29 mouse cellular contexts compared by ENCODE assay signal in the genomic region with DNA sequence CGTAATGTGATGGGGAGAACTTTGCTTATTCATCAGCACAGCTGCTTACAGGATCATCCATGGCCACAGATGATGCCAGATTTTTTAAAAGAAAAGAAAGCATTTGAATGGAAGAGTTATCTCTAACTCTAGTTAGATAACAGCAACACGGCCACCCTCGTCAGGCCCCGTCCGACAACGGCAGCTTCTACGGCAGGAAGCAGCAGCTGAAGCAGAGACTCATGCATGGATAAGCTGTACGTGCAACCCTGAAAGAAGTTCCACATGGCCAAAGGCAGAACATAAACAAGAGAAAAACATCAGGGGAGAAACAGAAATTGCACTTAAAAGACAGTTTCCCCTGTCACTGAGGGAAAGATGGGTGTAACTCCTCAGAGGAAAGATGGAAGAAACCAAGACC.
DNase-seq lines count a peak whose midpoint lies in the region; ATAC-seq lines count a peak whose summit lies in the region.
"Had no signal": no experiment of that assay in that cellular context is flagged by ENCODE, and none has a peak within 500 bp of the region (broad histone marks: within the 10 kb centered on the region; RNA-seq: fewer than 3 reads in every experiment).

No protein-coding gene starts in this region.

- peak overlapping the region; percentile 19; the same call in 1 of the 2 replicates for H3K9ac ChIP-seq in kidney, embryonic 16.5 days (replicated peaks; ENCODE audit: low read length)
- no peak overlapping the region for H3K9ac ChIP-seq in lung, embryonic 16.5 days (ENCODE audit: low read length)
- H3K9ac ChIP-seq: forebrain, embryonic 13.5 days; hindbrain, embryonic 12.5 days; liver, embryonic 13.5 days; midbrain, embryonic 13.5 days had no signal

- no peak for DNase-seq in kidney, postnatal 14 days
- no peak for DNase-seq in lung, postnatal 36 days
- peak; percentile 62 for DNase-seq in splenic B cell, adult 2 months (ENCODE audit: low read depth, low spot score)
- DNase-seq in adrenal gland, postnatal 14 days, result no peak
- DNase-seq: adrenal gland, adult 8-10 months; cerebellum, adult 11 months; cerebellum, adult 9-10 months; cerebellum, postnatal 36 days; gastrocnemius, postnatal 25 days; heart, adult 2 months; kidney, postnatal 25 days; layer of hippocampus, postnatal 36 days; left cerebral cortex, postnatal 4 days; liver, embryonic 13.5 days; lung, adult 2 months; lung, postnatal 4 days; retina, postnatal 1 day; right cerebral cortex, postnatal 14 days; thymus, postnatal 4 days had no signal

- H3K36me3 ChIP-seq in kidney, embryonic 16.5 days (ENCODE audit: insufficient read depth, low read length), result no peaks in the 10 kb centered on the region
- H3K36me3 ChIP-seq in lung, embryonic 16.5 days (ENCODE audit: control insufficient read depth, insufficient read depth, low read length), result no peaks in the 10 kb centered on the region
- H3K36me3 ChIP-seq in splenic B cell, adult 2 months (ENCODE audit: control insufficient read depth, insufficient read depth, low read length, poor library complexity, severe bottlenecking), result no peaks in the 10 kb centered on the region
- H3K36me3 ChIP-seq: G1E; hindbrain, embryonic 12.5 days; liver, embryonic 13.5 days; midbrain, embryonic 13.5 days had no signal

- H3K9me3 ChIP-seq in kidney, embryonic 16.5 days (ENCODE audit: low read length), result no peaks in the 10 kb centered on the region
- no peaks in the 10 kb centered on the region for H3K9me3 ChIP-seq in lung, embryonic 16.5 days (ENCODE audit: control insufficient read depth, low read length)
- H3K9me3 ChIP-seq: forebrain, embryonic 13.5 days; hindbrain, embryonic 12.5 days; liver, embryonic 13.5 days; megakaryocyte, embryonic 14.5 days; midbrain, embryonic 13.5 days had no signal

- no peak for ATAC-seq in kidney, embryonic 16.5 days (ENCODE audit: low FRiP score, low TSS enrichment)
- peak; percentile 53; the same call in 1 of the 2 replicates for ATAC-seq in lung, embryonic 16.5 days (ENCODE audit: low read depth)
- ATAC-seq in megakaryocyte-erythroid progenitor cell, adult 5-6 weeks (replicated peaks; ENCODE audit: low FRiP score, low TSS enrichment, poor library complexity, severe bottlenecking), result peak; percentile 44; the same call in 1 of the 2 replicates
- ATAC-seq: forebrain, embryonic 13.5 days; hindbrain, postnatal 0 days; intestine, embryonic 16.5 days; midbrain, embryonic 13.5 days had no signal

- no peak overlapping the region for H3K27ac ChIP-seq in kidney, embryonic 16.5 days (ENCODE audit: low read length)
- H3K27ac ChIP-seq in lung, embryonic 16.5 days (ENCODE audit: low read length), result no peak overlapping the region
- H3K27ac ChIP-seq: forebrain, embryonic 13.5 days; heart, adult 2 months; hindbrain, embryonic 12.5 days; hindbrain, postnatal 0 days; liver, embryonic 13.5 days; midbrain, embryonic 13.5 days had no signal

- peak overlapping the region; percentile 28 for H3K4me2 ChIP-seq in kidney, embryonic 16.5 days (replicated peaks; ENCODE audit: low read depth, low read length)
- H3K4me2 ChIP-seq in lung, embryonic 16.5 days (ENCODE audit: low read depth, low read length), result no peak overlapping the region
- H3K4me2 ChIP-seq: forebrain, embryonic 13.5 days; hindbrain, embryonic 12.5 days; liver, embryonic 13.5 days; midbrain, embryonic 13.5 days had no signal

- H3K4me1 ChIP-seq in kidney, embryonic 16.5 days (ENCODE audit: insufficient read depth, low read length), result peaks cover 9% of the 10 kb centered on the region; the same call in 1 of the 2 replicates
- no peaks in the 10 kb centered on the region; the same call in 1 of the 2 replicates for H3K4me1 ChIP-seq in lung, embryonic 16.5 days (replicated peaks; ENCODE audit: control insufficient read depth, insufficient read depth, low read length)
- H3K4me1 ChIP-seq: forebrain, embryonic 13.5 days; hindbrain, embryonic 12.5 days; liver, embryonic 13.5 days; midbrain, embryonic 13.5 days had no signal

- WGBS in kidney, embryonic 16.5 days, result 19% methylated on average over 8 of the region's 8 CpGs
- WGBS in lung, embryonic 16.5 days, result 37% methylated on average over 8 of the region's 8 CpGs

- no peak overlapping the region for H3K4me3 ChIP-seq in kidney, embryonic 16.5 days (ENCODE audit: low read length)
- H3K4me3 ChIP-seq in lung, embryonic 16.5 days (ENCODE audit: low read length), result no peak overlapping the region
- H3K4me3 ChIP-seq: forebrain, embryonic 13.5 days; heart, adult 2 months; hindbrain, embryonic 12.5 days; liver, embryonic 13.5 days; megakaryocyte, embryonic 14.5 days; midbrain, embryonic 13.5 days had no signal

- no peaks in the 10 kb centered on the region for H3K27me3 ChIP-seq in kidney, embryonic 16.5 days (ENCODE audit: insufficient read depth, low read length)
- no peaks in the 10 kb centered on the region for H3K27me3 ChIP-seq in lung, embryonic 16.5 days (ENCODE audit: control insufficient read depth, insufficient read depth, low read depth, low read length)
- peaks cover 1% of the 10 kb centered on the region; the same call in 1 of the 2 replicates for H3K27me3 ChIP-seq in splenic B cell, adult 2 months (ENCODE audit: control insufficient read depth, insufficient read depth, low read length, poor library complexity, severe bottlenecking)
- H3K27me3 ChIP-seq: forebrain, embryonic 13.5 days; hindbrain, embryonic 12.5 days; liver, embryonic 13.5 days; megakaryocyte, embryonic 14.5 days; midbrain, embryonic 13.5 days had no signal
